Mouse (Mus musculus) spleen, adult 2 months (tissue): ENCODE data around the gene Dcxr.

Experiments used
- CTCF ChIP-seq: fragments of 200-500 bp; IDR thresholded peaks from 2 replicates; pipeline ENCODE4 v1.5.1; 2011; ENCODE audit warnings: mild to moderate bottlenecking, inconsistent platforms; ENCODE audit not compliant: insufficient read depth, insufficient read length, insufficient replicate concordance; ENCODE audit errors: extremely low read depth
- POLR2A ChIP-seq: fragments of 200-500 bp; IDR thresholded peaks from 2 replicates; pipeline ENCODE4 v1.6.1; 2011; ENCODE audit warnings: low read depth, low read length, inconsistent platforms

- TF ChIP-seq POLR2A (no peak), CTCF (no peak)
Measured at GRCm38 (mm10) chr11:120722067-120722630, 4.9 kb downstream of the Dcxr start.
